8 mouse cellular contexts compared by ENCODE assay signal in the genomic region with DNA sequence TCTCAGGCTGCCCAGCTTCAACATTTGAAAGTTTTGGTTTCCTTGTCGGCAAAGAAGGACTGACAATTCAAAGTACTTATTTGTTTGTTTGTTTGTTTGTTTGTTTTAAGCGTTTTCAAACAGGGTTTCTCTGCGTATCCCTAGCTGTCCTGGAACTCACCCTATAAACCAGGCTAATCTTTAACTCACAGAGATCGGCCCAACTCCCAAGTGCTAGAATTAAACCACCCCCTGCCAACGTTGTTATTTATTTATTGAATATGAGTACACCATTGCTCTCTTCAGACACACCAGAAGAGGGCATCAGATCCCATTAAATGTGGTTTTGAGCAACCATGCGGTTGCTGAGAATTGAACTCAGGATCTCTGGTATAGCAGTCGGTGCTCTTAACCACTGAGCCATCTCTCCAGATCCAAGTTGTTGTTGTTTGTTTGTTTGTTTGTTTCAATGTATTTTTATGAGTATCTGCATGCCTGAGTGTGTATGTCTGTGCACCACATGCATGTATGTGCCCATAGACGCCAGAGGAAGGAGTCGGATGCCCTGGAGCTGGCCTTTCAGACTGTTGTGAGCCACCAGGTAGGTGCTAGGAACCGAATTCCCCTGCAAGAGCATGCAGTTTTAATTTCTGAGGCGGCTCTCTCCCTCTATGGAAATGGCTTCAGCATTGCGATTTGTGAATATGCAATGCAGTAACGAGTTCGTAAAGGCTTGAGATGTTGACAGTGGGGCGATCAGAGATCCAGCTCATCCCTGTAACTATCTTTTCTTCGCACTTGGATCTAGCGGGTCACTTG. TPM values are rescaled to one million over a fixed set of nuclear protein-coding genes. Genes with fewer than 3 reads are reported as not detected.
DNase-seq lines count a peak whose midpoint lies in the region; ATAC-seq and TF ChIP-seq lines count a peak whose summit lies in the region.

A gene (plus strand): TSS at position 423 of the 798 bp plus-strand sequence.

- peak within 1 kb of the TSS; percentile 77 for H3K27ac ChIP-seq in neural tube, embryonic 11.5 days (ENCODE audit: low read depth, low read length)
- peak within 1 kb of the TSS; percentile 83 for H3K27ac ChIP-seq in kidney, postnatal 0 days

- TF ChIP-seq POLR2A in brain, embryonic 14.5 days (IDR thresholded peaks at IDR 0.05; ENCODE audit: borderline replicate concordance, extremely low read depth, insufficient read depth, insufficient read length, poor library complexity, severe bottlenecking), result no peak

- H3K4me2 ChIP-seq in neural tube, embryonic 11.5 days (ENCODE audit: low read depth), result peak within 1 kb of the TSS; percentile 88
- H3K4me2 ChIP-seq in kidney, postnatal 0 days (ENCODE audit: low read length), result peak within 1 kb of the TSS; percentile 80

- no peaks in the 10 kb centered on the region for H3K27me3 ChIP-seq in neural tube, embryonic 11.5 days (ENCODE audit: control insufficient read depth, insufficient read depth, low read length)
- H3K27me3 ChIP-seq in kidney, postnatal 0 days (ENCODE audit: insufficient read depth, low read length), result no peaks in the 10 kb centered on the region

- DNase-seq in neural tube, embryonic 11.5 days (ENCODE audit: low spot score), result no peak
- DNase-seq in neural tube, embryonic 10.5 days (ENCODE audit: extremely low spot score, low spot score), result no peak
- DNase-seq in brain, embryonic 14.5 days (ENCODE audit: low read depth), result no peak
- peak; percentile 11 for DNase-seq in kidney, postnatal 0 days (ENCODE audit: low spot score)
- peak; percentile 15 for DNase-seq in mesoderm, embryonic 11.5 days (ENCODE audit: low read depth, low spot score)
- no peak for DNase-seq in cerebellum, postnatal 25 days
- no peak for DNase-seq in thymus, postnatal 25 days

- TF ChIP-seq CTCF in brain, embryonic 14.5 days (IDR thresholded peaks at IDR 0.05; ENCODE audit: borderline replicate concordance, extremely low read depth, insufficient read depth, insufficient read length), result no peak
- peak; percentile 51; the same call in 1 of the 2 replicates for TF ChIP-seq CTCF in kidney, postnatal 0 days (IDR thresholded peaks at IDR 0.05; ENCODE audit: low read depth)

- WGBS in neural tube, embryonic 11.5 days, result 25% methylated on average over 17 of the region's 17 CpGs
- 17% methylated on average over 17 of the region's 17 CpGs for WGBS in kidney, postnatal 0 days

- H3K9me3 ChIP-seq in neural tube, embryonic 11.5 days (ENCODE audit: control insufficient read depth, low read length), result no peaks in the 10 kb centered on the region
- no peaks in the 10 kb centered on the region for H3K9me3 ChIP-seq in kidney, postnatal 0 days (replicated peaks; ENCODE audit: low read length)

- peaks cover 7% of the 10 kb centered on the region for H3K4me1 ChIP-seq in neural tube, embryonic 11.5 days (ENCODE audit: control insufficient read depth, insufficient read depth, low read length)
- H3K4me1 ChIP-seq in kidney, postnatal 0 days (replicated peaks; ENCODE audit: insufficient read depth, low read length), result peaks cover 7% of the 10 kb centered on the region; the same call in 1 of the 2 replicates

- H3K4me3 ChIP-seq in neural tube, embryonic 11.5 days (ENCODE audit: low read depth, low read length), result peak within 1 kb of the TSS; percentile 98
- H3K4me3 ChIP-seq in kidney, postnatal 0 days (replicated peaks; ENCODE audit: low read depth, low read length), result peak within 1 kb of the TSS; percentile 96

- no peak for ATAC-seq in neural tube, embryonic 11.5 days (ENCODE audit: insufficient read depth, low FRiP score, low TSS enrichment)
- ATAC-seq in granulocyte monocyte progenitor cell, adult 5-6 weeks (replicated peaks; ENCODE audit: poor library complexity, severe bottlenecking), result no peak; the same call in none of the 2 replicates
- ATAC-seq in kidney, postnatal 0 days (replicated peaks; ENCODE audit: low FRiP score, low read depth), result no peak

- H3K9ac ChIP-seq in neural tube, embryonic 11.5 days (ENCODE audit: low read length), result peak within 1 kb of the TSS; percentile 92
- H3K9ac ChIP-seq in kidney, postnatal 0 days (ENCODE audit: low read depth, low read length), result peak within 1 kb of the TSS; percentile 97

- H3K36me3 ChIP-seq in neural tube, embryonic 11.5 days (ENCODE audit: control insufficient read depth, insufficient read depth, low read length), result no peaks in the 10 kb centered on the region
- no peaks in the 10 kb centered on the region for H3K36me3 ChIP-seq in kidney, postnatal 0 days (ENCODE audit: insufficient read depth, low read length)

RNA-seq across cellular contexts. Expression of the gene that starts here (rescaled TPM):
- polyA plus RNA-seq in neural tube, embryonic 11.5 days (2014; fragmentation: Nextera tagmentation; extraction: Ambion mirVana), result 33.4 and 34.7 TPM in 2 replicates
- 43.1 and 53.4 TPM in 2 replicates for polyA plus RNA-seq in brain, embryonic 14.5 days (2012; rRNA removed)
- total RNA-seq in granulocyte monocyte progenitor cell, adult 5-6 weeks (2014; fragmentation: Nextera tagmentation), result 13.8 and 27.3 TPM in 2 replicates
- 17.5 and 24.2 TPM in 2 replicates for total RNA-seq in granulocyte monocyte progenitor cell, adult 5-6 weeks (2017)
- polyA plus RNA-seq in kidney, postnatal 0 days (2015; fragmentation: Nextera tagmentation; extraction: Ambion mirVana), result 37.5 and 42.0 TPM in 2 replicates

Comparison
In these comparisons a context has a peak if more than half of its experiments do, and no peak if none do; other contexts are left out.
1. DNase-seq: peak in kidney, postnatal 0 days (single experiment) and mesoderm, embryonic 11.5 days (single experiment); none in neural tube, embryonic 11.5 days (single experiment), neural tube, embryonic 10.5 days (single experiment), brain, embryonic 14.5 days (single experiment), cerebellum, postnatal 25 days (0 of 2) and thymus, postnatal 25 days (single experiment).